Mouse (Mus musculus): Measurements from ENCODE around the gene Kctd20. TPM values are rescaled to one million over a fixed set of nuclear protein-coding genes. Genes with fewer than 3 reads are reported as not detected.

The Kctd20 gene
- polyA plus RNA-seq, 1 experiment from 2014 or later, result 39.5 TPM

DNA sequence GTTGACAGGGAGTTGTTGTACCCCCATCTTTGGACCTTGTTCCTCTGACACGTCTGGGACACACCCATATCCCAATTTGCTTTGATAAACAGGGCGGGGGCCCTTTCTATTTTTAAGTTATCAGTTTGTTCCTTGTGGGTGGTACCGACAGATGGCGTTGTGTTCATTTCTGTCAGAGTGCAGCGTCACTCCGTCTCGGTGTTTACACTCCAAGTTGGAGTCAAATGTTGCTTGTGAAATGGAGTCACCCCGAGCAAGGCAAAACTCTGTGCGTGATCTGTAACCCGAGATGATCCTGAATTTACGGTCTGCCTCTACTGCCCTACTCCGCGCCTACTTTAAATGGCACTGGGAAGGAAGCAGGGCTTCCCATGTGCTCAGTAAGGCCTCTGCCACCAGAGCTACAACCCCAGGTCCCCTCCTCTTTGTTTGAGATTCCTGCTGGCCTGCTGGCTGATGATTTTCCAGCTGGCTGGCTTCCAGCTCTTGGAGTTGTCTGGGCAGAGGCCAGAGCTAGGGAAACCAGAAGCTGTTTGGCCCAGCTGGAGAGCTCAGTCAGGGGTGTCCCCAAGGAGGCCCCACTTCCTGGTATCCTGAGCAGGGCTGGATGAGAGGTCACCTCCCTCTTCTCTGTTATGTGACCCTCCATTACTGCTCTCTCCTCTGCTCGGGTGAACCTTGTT is 21.2 kb upstream of the Kctd20 start:
- Histone ChIP-seq H3K4me1 (ENCODE audit: insufficient read depth) (peaks cover 19% of the 10 kb centered on the region), H3K9me3 (ENCODE audit: low read length) (no peaks in the 10 kb centered on the region), H3K36me3 (replicated peaks; ENCODE audit: insufficient read depth, low read length) (no peaks in the 10 kb centered on the region), H3K9ac (replicated peaks) (peak overlapping the region; percentile 74), H3K4me3 (ENCODE audit: low read depth, low read length) (peak overlapping the region; percentile 9; the same call in 1 of the 2 replicates), H3K27me3 (ENCODE audit: insufficient read depth, low read length) (no peaks in the 10 kb centered on the region), H3K4me2 (ENCODE audit: low read depth, low read length) (peak overlapping the region; percentile 66), H3K27ac (ENCODE audit: low read depth) (peak overlapping the region; percentile 99)
- peak; percentile 90 for DNase-seq
- peak; percentile 87 for ATAC-seq
- TF ChIP-seq CTCF (IDR thresholded peaks at IDR 0.05; ENCODE audit: low read depth), result peak; percentile 79
- peak; percentile 96 for TF ChIP-seq EP300 (IDR thresholded peaks at IDR 0.05; ENCODE audit: low read depth)
- 11% methylated on average over 14 of the region's 14 CpGs for WGBS (ENCODE audit: insufficient replicate concordance)

DNA sequence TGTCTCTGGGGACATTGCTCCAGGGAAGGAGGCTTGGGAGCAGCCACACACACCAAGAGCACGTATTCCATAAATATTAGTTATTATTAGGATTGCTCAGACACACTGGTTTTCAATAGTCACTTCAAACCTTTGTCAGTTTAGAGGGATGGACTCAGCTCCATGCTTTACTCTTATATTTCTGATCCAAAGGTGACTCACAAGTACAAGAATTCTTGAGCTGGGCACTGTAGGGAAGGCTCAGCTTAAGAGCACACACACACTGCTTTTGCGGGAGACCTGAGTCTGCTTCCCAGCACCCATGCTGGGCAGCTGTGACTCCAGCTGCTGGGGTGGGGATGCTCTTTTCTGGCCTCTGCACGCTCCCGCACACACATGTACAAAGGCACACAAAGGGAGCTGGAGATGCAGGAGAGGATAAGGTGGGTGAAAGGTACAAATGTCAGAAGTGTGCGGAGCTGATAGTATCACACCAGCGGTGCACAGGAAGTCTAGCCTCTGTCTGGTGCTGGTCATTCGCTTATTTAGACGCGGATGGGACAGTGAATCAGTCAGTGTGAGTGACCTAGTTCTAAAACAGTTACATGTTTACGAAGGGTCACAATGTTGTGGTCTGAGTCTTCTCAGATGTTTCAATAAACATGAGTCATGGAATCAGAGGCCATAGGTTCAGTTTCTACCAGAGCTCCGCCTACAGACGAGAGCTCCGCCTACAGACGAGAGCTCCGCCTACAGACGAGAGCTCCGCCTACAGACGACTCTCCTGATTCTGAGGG is 20.1 kb upstream of the Kctd20 start:
- no peaks in the 10 kb centered on the region for H3K36me3 ChIP-seq (replicated peaks; ENCODE audit: insufficient read depth, low read length)
- no peak overlapping the region for H3K4me3 ChIP-seq (ENCODE audit: low read depth, low read length)
- peak overlapping the region; percentile 99 for H3K27ac ChIP-seq (ENCODE audit: low read depth)
- 83% methylated on average over 18 of the region's 18 CpGs for WGBS (ENCODE audit: insufficient replicate concordance)
- DNase-seq (no peak), ATAC-seq (peak; percentile 4; the same call in 1 of the 2 replicates)
- TF ChIP-seq CTCF (IDR thresholded peaks at IDR 0.05; ENCODE audit: low read depth), result no peak
- TF ChIP-seq EP300 (IDR thresholded peaks at IDR 0.05; ENCODE audit: low read depth), result no peak
- H3K9ac ChIP-seq (replicated peaks), result no peak overlapping the region
- H3K4me1 ChIP-seq (ENCODE audit: insufficient read depth), result peaks cover 28% of the 10 kb centered on the region
- H3K27me3 ChIP-seq (ENCODE audit: insufficient read depth, low read length), result no peaks in the 10 kb centered on the region
- H3K9me3 ChIP-seq (ENCODE audit: low read length), result no peaks in the 10 kb centered on the region
- H3K4me2 ChIP-seq (ENCODE audit: low read depth, low read length), result no peak overlapping the region

DNA sequence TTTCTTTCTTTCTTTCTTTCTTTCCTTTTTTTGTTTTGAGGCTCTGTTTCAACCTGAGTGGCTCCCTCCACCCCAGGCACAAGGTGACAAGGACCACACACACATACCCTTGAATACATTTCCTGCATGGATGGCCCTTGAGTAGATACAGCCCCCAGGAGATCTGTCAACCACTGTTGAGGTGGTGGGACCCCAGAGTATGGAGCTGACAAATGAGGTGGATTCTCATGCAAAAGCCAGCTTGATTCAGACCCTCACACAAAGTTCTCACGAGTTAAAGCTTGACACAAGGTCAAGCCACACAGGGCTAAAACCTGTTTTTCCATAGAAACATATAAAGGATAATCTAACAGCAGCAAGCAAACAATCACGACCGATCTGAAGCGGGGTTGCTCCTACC is 19.5 kb upstream of the Kctd20 start:
- no peak overlapping the region for H3K4me3 ChIP-seq (ENCODE audit: low read depth, low read length)
- no peak for ATAC-seq
- WGBS (ENCODE audit: insufficient replicate concordance), result 88% methylated on average over 4 of the region's 4 CpGs
- H3K4me2 ChIP-seq (ENCODE audit: low read depth, low read length), result no peak overlapping the region
- peaks cover 28% of the 10 kb centered on the region for H3K4me1 ChIP-seq (ENCODE audit: insufficient read depth)
- no peaks in the 10 kb centered on the region for H3K9me3 ChIP-seq (ENCODE audit: low read length)
- no peak for TF ChIP-seq EP300 (IDR thresholded peaks at IDR 0.05; ENCODE audit: low read depth)
- no peak for TF ChIP-seq CTCF (IDR thresholded peaks at IDR 0.05; ENCODE audit: low read depth)
- H3K27ac ChIP-seq (ENCODE audit: low read depth), result peak overlapping the region; percentile 99
- no peak overlapping the region for H3K9ac ChIP-seq (replicated peaks)
- H3K36me3 ChIP-seq (replicated peaks; ENCODE audit: insufficient read depth, low read length), result no peaks in the 10 kb centered on the region
- no peak for DNase-seq
- no peaks in the 10 kb centered on the region for H3K27me3 ChIP-seq (ENCODE audit: insufficient read depth, low read length)

DNA sequence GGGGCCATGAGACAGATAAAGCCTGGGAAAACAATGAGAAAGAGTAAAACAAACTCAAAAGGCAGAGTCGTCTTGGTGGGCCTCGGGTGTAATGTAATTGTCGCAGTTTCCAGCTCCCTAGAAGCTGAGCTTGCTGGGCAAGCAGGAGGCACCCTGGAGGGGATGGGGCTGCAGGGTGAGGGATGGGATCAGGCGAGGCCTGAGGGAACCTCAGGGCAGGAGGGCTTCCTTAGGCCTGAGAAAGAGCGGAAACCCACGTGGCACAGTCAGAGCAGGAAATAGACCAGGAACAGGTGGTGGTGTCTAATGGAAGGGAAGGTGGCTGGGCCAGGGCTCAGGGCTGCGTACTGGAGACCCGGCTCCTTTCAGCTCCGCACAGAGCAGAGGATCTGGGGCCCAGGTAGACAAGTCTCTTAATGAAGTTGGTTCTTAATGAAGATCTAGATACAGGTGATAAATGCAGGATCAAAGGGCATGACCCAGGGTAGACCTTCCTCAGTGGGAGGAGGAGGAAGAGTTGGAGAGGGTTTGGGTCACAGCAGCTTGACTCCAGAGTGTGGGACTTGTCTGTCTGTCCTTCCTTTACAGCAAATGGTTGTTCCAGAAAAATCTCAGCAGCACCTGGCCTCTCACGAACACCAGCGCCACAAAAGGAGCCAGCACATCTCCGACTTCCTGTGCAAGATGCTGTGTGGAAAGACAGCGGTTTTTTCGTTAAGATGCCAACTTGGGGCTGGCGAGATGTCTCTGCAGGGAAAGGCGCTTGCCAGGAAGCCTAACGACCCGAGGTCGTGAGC is 17.4 kb upstream of the Kctd20 start:
- 74% methylated on average over 19 of the region's 19 CpGs for WGBS (ENCODE audit: insufficient replicate concordance)
- H3K36me3 ChIP-seq (replicated peaks; ENCODE audit: insufficient read depth, low read length), result no peaks in the 10 kb centered on the region
- no peaks in the 10 kb centered on the region for H3K9me3 ChIP-seq (ENCODE audit: low read length)
- no peak overlapping the region for H3K9ac ChIP-seq (replicated peaks)
- DNase-seq (no peak), ATAC-seq (no peak)
- TF ChIP-seq CTCF (IDR thresholded peaks at IDR 0.05; ENCODE audit: low read depth) (no peak), EP300 (IDR thresholded peaks at IDR 0.05; ENCODE audit: low read depth) (no peak)
- no peaks in the 10 kb centered on the region for H3K27me3 ChIP-seq (ENCODE audit: insufficient read depth, low read length)
- H3K27ac ChIP-seq (ENCODE audit: low read depth), result no peak overlapping the region
- peaks cover 28% of the 10 kb centered on the region for H3K4me1 ChIP-seq (ENCODE audit: insufficient read depth)
- no peak overlapping the region for H3K4me2 ChIP-seq (ENCODE audit: low read depth, low read length)
- no peak overlapping the region for H3K4me3 ChIP-seq (ENCODE audit: low read depth, low read length)

DNA sequence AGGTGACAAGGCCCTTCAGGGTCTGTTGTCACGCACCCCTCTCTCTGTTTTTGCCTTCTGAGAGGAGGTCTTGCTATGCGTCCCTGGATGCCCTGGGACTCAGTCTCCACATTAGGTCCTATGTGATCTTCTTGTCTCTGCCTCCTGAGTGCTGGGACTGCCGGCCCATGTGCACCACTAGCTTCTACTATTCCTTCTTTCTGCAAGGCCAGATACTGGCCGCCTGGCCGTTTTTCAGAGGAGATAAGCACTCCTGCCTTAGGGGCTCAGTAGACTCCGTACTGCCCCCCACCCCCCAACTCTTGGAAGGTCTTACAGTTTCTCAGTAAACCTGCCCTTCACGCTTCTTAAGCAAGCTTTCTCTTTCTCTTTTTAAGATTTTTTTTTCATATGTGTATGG is 15.6 kb upstream of the Kctd20 start:
- Histone ChIP-seq H3K4me3 (ENCODE audit: low read depth, low read length) (no peak overlapping the region), H3K36me3 (replicated peaks; ENCODE audit: insufficient read depth, low read length) (no peaks in the 10 kb centered on the region), H3K4me1 (ENCODE audit: insufficient read depth) (peaks cover 13% of the 10 kb centered on the region), H3K27ac (ENCODE audit: low read depth) (peak overlapping the region; percentile 29; the same call in 1 of the 2 replicates), H3K27me3 (ENCODE audit: insufficient read depth, low read length) (no peaks in the 10 kb centered on the region), H3K4me2 (ENCODE audit: low read depth, low read length) (no peak overlapping the region), H3K9ac (replicated peaks) (no peak overlapping the region), H3K9me3 (ENCODE audit: low read length) (no peaks in the 10 kb centered on the region)
- DNase-seq, result no peak
- no peak for TF ChIP-seq CTCF (IDR thresholded peaks at IDR 0.05; ENCODE audit: low read depth)
- no peak for TF ChIP-seq EP300 (IDR thresholded peaks at IDR 0.05; ENCODE audit: low read depth)
- ATAC-seq, result no peak
- WGBS (ENCODE audit: insufficient replicate concordance), result 56% methylated on average over 7 of the region's 7 CpGs

Measured in liver, postnatal 0 days (tissue).